Mouse (Mus musculus) heart, postnatal 0 days (tissue): ENCODE measurements at regions not wholly inside any gene's neighbourhood (a gene's known extent, or its start where the extent isn't known, plus 50 kb on each side); places are given as distances from the start of the nearest gene placed in this dataset.

ENCODE experiments used
- CTCF ChIP-seq: IDR thresholded peaks from 2 replicates; pipeline ENCODE4 v1.5.1; 2016; ENCODE audit warnings: antibody characterized with exemption, control low read depth, low read depth
- EP300 ChIP-seq: IDR thresholded peaks from 2 replicates; pipeline ENCODE4 v1.6.1; 2016; ENCODE audit warnings: antibody characterized with exemption, low read depth

GRCm38 (mm10) chr2:38439973-38440372 is 71.5 kb upstream of the Nek6 start:
- TF ChIP-seq CTCF (no peak), EP300 (no peak)
